Mouse (Mus musculus): Measurements from ENCODE around the gene Ctdsp2. TPM values are rescaled to one million over a fixed set of nuclear protein-coding genes. Genes with fewer than 3 reads are reported as not detected.

Ctdsp2 gene
- polyA plus RNA-seq, 1 experiment from 2014 or later: 109 TPM

DNA sequence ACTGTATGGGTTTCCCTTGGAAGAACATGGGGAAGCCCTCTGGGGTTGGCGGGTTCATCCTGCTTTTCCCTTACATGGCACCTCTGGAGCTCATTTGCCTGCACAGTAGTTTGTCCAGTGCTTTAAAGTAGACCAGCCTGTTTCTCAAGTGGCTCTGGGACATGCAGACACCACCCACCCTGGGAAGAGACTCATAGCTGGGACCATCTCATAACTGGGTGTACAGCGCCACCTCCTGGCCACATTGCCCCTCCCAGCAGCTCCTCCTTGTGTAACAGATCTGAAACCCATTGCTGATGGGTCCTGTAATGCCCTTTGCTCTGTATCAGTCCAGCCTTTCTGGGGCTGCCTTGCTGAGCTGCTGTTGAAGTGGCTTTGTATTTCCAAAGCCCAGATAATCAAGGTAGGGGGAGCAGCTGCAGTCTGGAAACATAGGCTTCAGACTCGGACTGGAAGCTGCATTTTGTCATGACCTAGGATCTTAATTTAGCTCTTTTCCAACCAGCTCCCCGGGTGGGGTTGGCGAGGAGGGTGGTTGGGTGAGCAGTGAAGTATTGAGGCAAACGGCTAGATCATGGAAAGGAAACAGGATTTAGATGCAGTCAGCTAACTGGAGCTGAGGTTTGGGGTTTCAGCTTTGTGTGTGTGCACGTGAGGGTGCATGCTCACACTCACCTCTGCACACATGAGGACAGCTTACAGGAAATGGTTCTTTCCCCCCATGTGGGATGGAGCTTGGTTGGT, 12.0 kb downstream of the Ctdsp2 start:
- peak; percentile 83 for ATAC-seq (ENCODE audit: low read depth)
- 65% methylated on average over 7 of the region's 7 CpGs for WGBS
- H3K27ac ChIP-seq (replicated peaks; ENCODE audit: low read depth, low read length): peak overlapping the region; percentile 10; the same call in 1 of the 2 replicates

DNA sequence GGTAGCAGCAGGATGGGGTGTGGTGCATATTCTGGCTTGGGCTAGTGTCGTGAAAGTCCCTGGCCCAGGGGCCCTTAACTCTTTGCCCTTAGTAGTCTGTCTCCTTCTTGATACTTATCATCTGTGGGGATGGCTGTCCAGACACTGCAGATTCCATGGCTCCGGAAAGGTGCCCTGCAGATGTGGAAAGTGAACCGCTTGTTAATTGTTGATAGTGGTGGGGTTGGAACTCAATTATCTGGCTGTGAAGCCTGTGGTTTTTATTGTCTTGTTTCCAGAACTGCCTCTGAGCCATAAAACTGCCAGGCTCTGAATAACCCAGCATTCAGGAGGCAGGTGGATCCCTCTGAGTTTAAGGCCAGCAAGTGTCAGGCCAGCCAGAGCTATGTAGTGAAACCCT, 13.2 kb downstream of the Ctdsp2 start:
- H3K4me3 ChIP-seq (ENCODE audit: low read depth, low read length): no peak overlapping the region
- no peaks in the 10 kb centered on the region for H3K27me3 ChIP-seq (replicated peaks; ENCODE audit: control insufficient read depth, insufficient read depth, low read length)
- ATAC-seq (ENCODE audit: low read depth): no peak
- peaks cover 51% of the 10 kb centered on the region for H3K36me3 ChIP-seq (ENCODE audit: control insufficient read depth, insufficient read depth, low read length)
- no peak overlapping the region for H3K9ac ChIP-seq (ENCODE audit: low read depth, low read length)
- H3K9me3 ChIP-seq (ENCODE audit: control insufficient read depth, low read length): no peaks in the 10 kb centered on the region
- WGBS: 69% methylated on average over 3 of the region's 3 CpGs
- no peak overlapping the region for H3K27ac ChIP-seq (replicated peaks; ENCODE audit: low read depth, low read length)
- peaks cover 18% of the 10 kb centered on the region for H3K4me1 ChIP-seq (ENCODE audit: control insufficient read depth, insufficient read depth, low read length)
- DNase-seq (ENCODE audit: low spot score): no peak
- H3K4me2 ChIP-seq (ENCODE audit: low read depth, low read length): no peak overlapping the region

More for the DNA sequence above, 12.0 kb downstream of the Ctdsp2 start:
- Histone ChIP-seq H3K9me3 (ENCODE audit: control insufficient read depth, low read length) (no peaks in the 10 kb centered on the region), H3K36me3 (ENCODE audit: control insufficient read depth, insufficient read depth, low read length) (peaks cover 44% of the 10 kb centered on the region), H3K4me2 (ENCODE audit: low read depth, low read length) (no peak overlapping the region), H3K4me1 (ENCODE audit: control insufficient read depth, insufficient read depth, low read length) (peaks cover 30% of the 10 kb centered on the region), H3K4me3 (ENCODE audit: low read depth, low read length) (no peak overlapping the region), H3K9ac (ENCODE audit: low read depth, low read length) (no peak overlapping the region), H3K27me3 (replicated peaks; ENCODE audit: control insufficient read depth, insufficient read depth, low read length) (no peaks in the 10 kb centered on the region)
- peak; percentile 91 for DNase-seq (ENCODE audit: low spot score)

GRCm38 (mm10) chr10:126993621-126994020, 15.1 kb downstream of the Ctdsp2 start:
- ATAC-seq (ENCODE audit: low read depth): no peak
- 73% methylated on average over 3 of the region's 3 CpGs for WGBS
- Histone ChIP-seq H3K4me3 (ENCODE audit: low read depth, low read length) (no peak overlapping the region), H3K27ac (replicated peaks; ENCODE audit: low read depth, low read length) (no peak overlapping the region), H3K9me3 (ENCODE audit: control insufficient read depth, low read length) (no peaks in the 10 kb centered on the region), H3K4me1 (ENCODE audit: control insufficient read depth, insufficient read depth, low read length) (peaks cover 3% of the 10 kb centered on the region; the same call in 1 of the 2 replicates), H3K27me3 (replicated peaks; ENCODE audit: control insufficient read depth, insufficient read depth, low read length) (no peaks in the 10 kb centered on the region), H3K9ac (ENCODE audit: low read depth, low read length) (no peak overlapping the region), H3K36me3 (ENCODE audit: control insufficient read depth, insufficient read depth, low read length) (peaks cover 68% of the 10 kb centered on the region), H3K4me2 (ENCODE audit: low read depth, low read length) (no peak overlapping the region)
- no peak for DNase-seq (ENCODE audit: low spot score)

- DNase-seq (ENCODE audit: low spot score): no peak
- H3K36me3 ChIP-seq (ENCODE audit: control insufficient read depth, insufficient read depth, low read length): peaks cover 76% of the 10 kb centered on the region
Observed at GRCm38 (mm10) chr10:126997340-126998113, 19.0 kb downstream of the Ctdsp2 start.

DNA sequence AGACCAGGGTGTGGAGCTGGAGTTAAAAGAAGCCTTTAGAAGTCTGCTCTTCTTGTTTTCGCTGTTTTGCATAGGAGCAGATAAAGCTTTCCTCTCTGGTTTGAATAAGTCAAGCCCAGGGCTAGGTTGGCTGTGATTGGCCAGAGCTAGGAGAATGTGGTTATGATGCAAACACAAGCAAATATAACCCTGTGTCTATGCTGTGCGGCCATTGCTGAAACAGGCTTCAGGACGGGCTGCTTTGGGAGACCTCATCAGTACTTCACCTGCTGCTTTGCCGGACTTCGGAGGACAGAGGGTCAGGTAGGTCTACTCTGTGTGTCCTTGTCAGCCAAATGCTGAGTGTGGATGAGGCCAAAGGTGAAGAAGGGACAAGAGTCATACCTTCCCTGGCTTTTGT, 22.0 kb downstream of the Ctdsp2 start, which contains the start of gene Avil:
TSS of gene Avil (plus strand) at position 181 of the 400 bp plus-strand sequence.
- Histone ChIP-seq H3K27me3 (replicated peaks; ENCODE audit: control insufficient read depth, insufficient read depth, low read length) (no peaks in the 10 kb centered on the region), H3K36me3 (ENCODE audit: control insufficient read depth, insufficient read depth, low read length) (peaks cover 46% of the 10 kb centered on the region), H3K27ac (replicated peaks; ENCODE audit: low read depth, low read length) (peak within 1 kb of the TSS; percentile 28; the same call in 1 of the 2 replicates), H3K9ac (ENCODE audit: low read depth, low read length) (no peak within 1 kb of the TSS), H3K4me3 (ENCODE audit: low read depth, low read length) (no peak within 1 kb of the TSS), H3K9me3 (ENCODE audit: control insufficient read depth, low read length) (no peaks in the 10 kb centered on the region), H3K4me2 (ENCODE audit: low read depth, low read length) (no peak within 1 kb of the TSS), H3K4me1 (ENCODE audit: control insufficient read depth, insufficient read depth, low read length) (no peaks in the 10 kb centered on the region)
- WGBS: 94% methylated on average over 5 of the region's 5 CpGs
- DNase-seq (ENCODE audit: low spot score): no peak
- peak; percentile 8; the same call in 1 of the 2 replicates for ATAC-seq (ENCODE audit: low read depth)

More at GRCm38 (mm10) chr10:126997340-126998113, 19.0 kb downstream of the Ctdsp2 start:
- H3K9me3 ChIP-seq (ENCODE audit: control insufficient read depth, low read length): no peaks in the 10 kb centered on the region
- no peak overlapping the region for H3K4me3 ChIP-seq (ENCODE audit: low read depth, low read length)
- ATAC-seq (ENCODE audit: low read depth): no peak
- H3K27me3 ChIP-seq (replicated peaks; ENCODE audit: control insufficient read depth, insufficient read depth, low read length): no peaks in the 10 kb centered on the region
- no peak overlapping the region for H3K27ac ChIP-seq (replicated peaks; ENCODE audit: low read depth, low read length)
- WGBS: 62% methylated on average over 13 of the region's 13 CpGs
- no peak overlapping the region for H3K4me2 ChIP-seq (ENCODE audit: low read depth, low read length)
- H3K4me1 ChIP-seq (ENCODE audit: control insufficient read depth, insufficient read depth, low read length): no peaks in the 10 kb centered on the region
- no peak overlapping the region for H3K9ac ChIP-seq (ENCODE audit: low read depth, low read length)

GRCm38 (mm10) chr10:127001297-127001696, 22.8 kb downstream of the Ctdsp2 start:
- Histone ChIP-seq H3K4me1 (ENCODE audit: control insufficient read depth, insufficient read depth, low read length) (no peaks in the 10 kb centered on the region), H3K36me3 (ENCODE audit: control insufficient read depth, insufficient read depth, low read length) (peaks cover 38% of the 10 kb centered on the region), H3K9me3 (ENCODE audit: control insufficient read depth, low read length) (no peaks in the 10 kb centered on the region), H3K27me3 (replicated peaks; ENCODE audit: control insufficient read depth, insufficient read depth, low read length) (no peaks in the 10 kb centered on the region), H3K4me3 (ENCODE audit: low read depth, low read length) (no peak overlapping the region), H3K4me2 (ENCODE audit: low read depth, low read length) (no peak overlapping the region), H3K27ac (replicated peaks; ENCODE audit: low read depth, low read length) (0 out of 2 replicates have a peak overlapping the region, but pooled peaks have one; percentile 28), H3K9ac (ENCODE audit: low read depth, low read length) (no peak overlapping the region)
- ATAC-seq (ENCODE audit: low read depth) (no peak), DNase-seq (ENCODE audit: low spot score) (no peak)
- 72% methylated on average over 9 of the region's 9 CpGs for WGBS

DNA sequence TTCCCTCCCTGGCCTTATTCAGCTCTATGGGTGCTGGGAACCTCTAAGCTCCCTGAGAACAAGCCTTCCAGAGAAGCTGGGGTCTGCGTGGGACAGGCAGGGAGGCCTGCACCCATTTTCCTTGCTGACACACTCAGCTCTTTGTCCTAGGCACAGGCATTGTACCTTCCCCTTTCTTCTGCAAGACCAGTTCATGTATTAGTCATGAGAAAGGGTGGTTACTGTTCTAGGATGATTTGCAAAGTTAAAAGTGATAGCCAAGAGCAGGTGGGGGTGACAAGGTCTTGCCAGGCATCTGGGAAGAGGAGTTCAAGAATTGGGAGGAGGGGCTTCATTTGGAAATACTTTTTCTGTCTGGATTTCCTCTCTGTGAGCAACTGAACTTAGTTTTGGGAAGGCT, 23.5 kb downstream of the Ctdsp2 start:
- Histone ChIP-seq H3K27ac (replicated peaks; ENCODE audit: low read depth, low read length) (no peak overlapping the region), H3K4me1 (ENCODE audit: control insufficient read depth, insufficient read depth, low read length) (no peaks in the 10 kb centered on the region), H3K9me3 (ENCODE audit: control insufficient read depth, low read length) (no peaks in the 10 kb centered on the region), H3K27me3 (replicated peaks; ENCODE audit: control insufficient read depth, insufficient read depth, low read length) (no peaks in the 10 kb centered on the region), H3K4me3 (ENCODE audit: low read depth, low read length) (no peak overlapping the region), H3K9ac (ENCODE audit: low read depth, low read length) (no peak overlapping the region), H3K36me3 (ENCODE audit: control insufficient read depth, insufficient read depth, low read length) (peaks cover 38% of the 10 kb centered on the region), H3K4me2 (ENCODE audit: low read depth, low read length) (no peak overlapping the region)
- 83% methylated on average over 1 of the region's 1 CpGs for WGBS
- no peak for ATAC-seq (ENCODE audit: low read depth)
- no peak for DNase-seq (ENCODE audit: low spot score)

GRCm38 (mm10) chr10:127002765-127003164, 24.2 kb downstream of the Ctdsp2 start:
- DNase-seq (ENCODE audit: low spot score) (no peak), ATAC-seq (ENCODE audit: low read depth) (no peak)
- H3K36me3 ChIP-seq (ENCODE audit: control insufficient read depth, insufficient read depth, low read length): peaks cover 31% of the 10 kb centered on the region
- H3K27ac ChIP-seq (replicated peaks; ENCODE audit: low read depth, low read length): no peak overlapping the region
- no peaks in the 10 kb centered on the region for H3K4me1 ChIP-seq (ENCODE audit: control insufficient read depth, insufficient read depth, low read length)
- H3K27me3 ChIP-seq (replicated peaks; ENCODE audit: control insufficient read depth, insufficient read depth, low read length): no peaks in the 10 kb centered on the region
- no peak overlapping the region for H3K4me2 ChIP-seq (ENCODE audit: low read depth, low read length)
- no peak overlapping the region for H3K9ac ChIP-seq (ENCODE audit: low read depth, low read length)
- H3K9me3 ChIP-seq (ENCODE audit: control insufficient read depth, low read length): no peaks in the 10 kb centered on the region
- WGBS: 82% methylated on average over 5 of the region's 5 CpGs
- no peak overlapping the region for H3K4me3 ChIP-seq (ENCODE audit: low read depth, low read length)
